Mouse (Mus musculus) heart, adult 2 months (tissue): ENCODE measurements around the gene Ap1g2. TPM values are rescaled to one million over a fixed set of nuclear protein-coding genes. Genes with fewer than 3 reads are reported as not detected.
A peak's percentile ranks its signal among the peaks of the same experiment; 100 is the strongest.

Experiments used
- DNase-seq, 2 experiments: peaks; one replicate each; pipeline ENCODE4 v3.0.0; 2021
- H3K27ac ChIP-seq: fragments of 200-600 bp; 2 replicates; pipeline ENCODE4 v1.8.1; 2022
- H3K27me3 ChIP-seq: fragments of 200-500 bp; 2 replicates; pipeline ENCODE4 v1.6.1; 2012; ENCODE audit warnings: mild to moderate bottlenecking, low read length, inconsistent platforms, mixed read lengths; ENCODE audit not compliant: control insufficient read depth, insufficient read depth
- H3K36me3 ChIP-seq: fragments of 200-500 bp; 2 replicates; pipeline ENCODE4 v1.6.1; 2012; ENCODE audit warnings: low read length, inconsistent platforms; ENCODE audit not compliant: control insufficient read depth, insufficient read depth
- H3K4me1 ChIP-seq: fragments of 200-500 bp; 2 replicates; pipeline ENCODE4 v1.6.1; 2011; ENCODE audit warnings: low read length; ENCODE audit not compliant: control insufficient read depth, insufficient read depth
- H3K4me3 ChIP-seq: fragments of 200-600 bp; 2 replicates; pipeline ENCODE4 v1.8.1; 2022
- H3K79me2 ChIP-seq: fragments of 200-500 bp; replicated peaks from 2 replicates; pipeline ENCODE4 v1.6.1; 2012; ENCODE audit warnings: mild to moderate bottlenecking, inconsistent platforms, low read length, moderate library complexity, mixed read lengths; ENCODE audit not compliant: control insufficient read depth, insufficient read depth
- H3K9ac ChIP-seq: fragments of 200-500 bp; 2 replicates; pipeline ENCODE4 v1.6.1; 2012; ENCODE audit warnings: low read depth, mild to moderate bottlenecking, control low read depth, inconsistent platforms, low read length, mixed read lengths
- CTCF ChIP-seq: fragments of 200-600 bp; IDR thresholded peaks from 2 replicates; pipeline ENCODE4 v1.8.1; 2022; ENCODE audit warnings: antibody characterized with exemption, mild to moderate bottlenecking, moderate library complexity
- EP300 ChIP-seq: fragments of 200-500 bp; IDR thresholded peaks from 2 replicates; pipeline ENCODE4 v1.6.1; 2011; ENCODE audit warnings: low read depth, low read length, control low read depth; ENCODE audit not compliant: insufficient read depth
- POLR2A ChIP-seq: fragments of 200-500 bp; IDR thresholded peaks from 2 replicates; pipeline ENCODE4 v1.6.1; 2011; ENCODE audit warnings: mild to moderate bottlenecking, low read depth, low read length, control low read depth; ENCODE audit not compliant: insufficient read depth
- WGBS: fragments of 180-500 bp; shearing (Covaris S2); methylation state at CpG from one replicate; pipeline ENCODE4 v1.1.7; 2018; 5-methylcytosine and 5-hydroxymethylcytosine counted together
- intact Hi-C: fragments of 180-260 bp; cut with DNase I; formaldehyde crosslinking; loops from one replicate; pipeline ENCODE4 v1.15.1; 2025
- long read RNA-seq: library from polyadenylated mRNA; stranded (forward); transcript quantifications from one replicate; pipeline ENCODE4 v2.0.0, GENCODE M21; 2021
- polyA plus RNA-seq: library from polyadenylated mRNA; depleted of rRNA; stranded (reverse); fragments of >200 nt; gene quantifications from 2 replicates; pipeline ENCODE4 v1.2.3, GENCODE M21; 2012; rRNA removed
- total RNA-seq, 2 experiments: library from RNA; stranded (reverse); gene quantifications; 2 replicates each; pipeline ENCODE4 v1.2.3; 2021

The Ap1g2 gene
- total RNA-seq (1 to 10 TPM; 5.3 to 5.6 TPM), polyA plus RNA-seq (8.2 and 10.2 TPM in 2 replicates)
- long read RNA-seq, partial matches to known transcripts: 1 of 5 reads
- long read RNA-seq, other reads (novel, unspliced or antisense): 1 of 5 reads

- peak; percentile 87 to 91 for DNase-seq
- Histone ChIP-seq H3K79me2 (no peaks in the 10 kb centered on the region), H3K4me1 (no peaks in the 10 kb centered on the region), H3K27me3 (no peaks in the 10 kb centered on the region; the same call in 1 of the 2 replicates), H3K9ac (peak within 1 kb of the TSS; percentile 76), H3K36me3 (no peaks in the 10 kb centered on the region), H3K4me3 (peak within 1 kb of the TSS; percentile 68), H3K27ac (peak within 1 kb of the TSS; percentile 81)
- TF ChIP-seq POLR2A (peak; percentile 92), EP300 (no peak), CTCF (peak; percentile 44; the same call in 1 of the 2 replicates)
- intact Hi-C loops: no loop called here
- under 1% methylated on average over 39 of the region's 39 CpGs for WGBS
Observed at GRCm38 (mm10) chr14:55105836-55106809, at the start of gene Ap1g2. Gene Ap1g2 (minus strand): TSS chr14:55106593.

GRCm38 (mm10) chr14:55152951-55153481 is 46.6 kb upstream of the Ap1g2 start:
- WGBS: 93% methylated on average over 16 of the region's 16 CpGs
- TF ChIP-seq EP300 (no peak), CTCF (no peak), POLR2A (no peak)

GRCm38 (mm10) chr14:55152174-55152573 is 45.8 kb upstream of the Ap1g2 start:
- WGBS: 78% methylated on average over 4 of the region's 4 CpGs
- intact Hi-C loops: loop anchor here (10.0 kb wide), 1 partner anchor 383 kb away; no protein-coding TSS in a partner anchor
- no peaks in the 10 kb centered on the region for H3K27me3 ChIP-seq
- no peaks in the 10 kb centered on the region for H3K4me1 ChIP-seq
- H3K79me2 ChIP-seq: no peaks in the 10 kb centered on the region
- no peak overlapping the region for H3K9ac ChIP-seq
- H3K36me3 ChIP-seq: no peaks in the 10 kb centered on the region
- DNase-seq: no peak
- TF ChIP-seq POLR2A: no peak
- no peak for TF ChIP-seq EP300
- TF ChIP-seq CTCF: no peak
- H3K27ac ChIP-seq: no peak overlapping the region
- no peak overlapping the region for H3K4me3 ChIP-seq

More at GRCm38 (mm10) chr14:55152951-55153481, 46.6 kb upstream of the Ap1g2 start:
- H3K27me3 ChIP-seq: no peaks in the 10 kb centered on the region
- no peak overlapping the region for H3K9ac ChIP-seq
- H3K79me2 ChIP-seq: no peaks in the 10 kb centered on the region
- H3K27ac ChIP-seq: no peak overlapping the region
- H3K4me3 ChIP-seq: no peak overlapping the region
- no peaks in the 10 kb centered on the region for H3K4me1 ChIP-seq
- DNase-seq: no peak
- intact Hi-C loops: loop anchor here (10.0 kb wide), 1 partner anchor 382 kb away; no protein-coding TSS in a partner anchor
- no peaks in the 10 kb centered on the region for H3K36me3 ChIP-seq

- H3K4me1 ChIP-seq: peaks cover 2% of the 10 kb centered on the region; the same call in 1 of the 2 replicates
- H3K79me2 ChIP-seq: no peaks in the 10 kb centered on the region
- no peak overlapping the region for H3K4me3 ChIP-seq
- no peak overlapping the region for H3K27ac ChIP-seq
- TF ChIP-seq CTCF (no peak), POLR2A (no peak), EP300 (no peak)
- no peaks in the 10 kb centered on the region for H3K36me3 ChIP-seq
- intact Hi-C loops: loop anchor here (10.0 kb wide), 1 partner anchor 384 kb away; no protein-coding TSS in a partner anchor
- H3K9ac ChIP-seq: no peak overlapping the region
- DNase-seq: no peak
- no peaks in the 10 kb centered on the region for H3K27me3 ChIP-seq
- 54% methylated on average over 5 of the region's 5 CpGs for WGBS
Observed at GRCm38 (mm10) chr14:55150985-55151384, 44.6 kb upstream of the Ap1g2 start.

- no peaks in the 10 kb centered on the region; the same call in 1 of the 2 replicates for H3K27me3 ChIP-seq
- peaks cover 2% of the 10 kb centered on the region; the same call in 1 of the 2 replicates for H3K4me1 ChIP-seq
- H3K9ac ChIP-seq: no peak overlapping the region
- no peak overlapping the region for H3K4me3 ChIP-seq
- DNase-seq: no peak
- TF ChIP-seq CTCF (no peak), EP300 (no peak), POLR2A (no peak)
- WGBS: 89% methylated on average over 5 of the region's 5 CpGs
- intact Hi-C loops: loop anchor here (2.0 kb wide), 1 partner anchor 290 kb away; no protein-coding TSS in a partner anchor
- H3K36me3 ChIP-seq: no peaks in the 10 kb centered on the region
- H3K79me2 ChIP-seq: no peaks in the 10 kb centered on the region
- H3K27ac ChIP-seq: no peak overlapping the region
Observed at GRCm38 (mm10) chr14:55149041-55149440, 42.6 kb upstream of the Ap1g2 start.
